Mouse (Mus musculus) layer of hippocampus, postnatal 36 days (tissue): ENCODE measurements at regions not wholly inside any gene's neighbourhood (a gene's known extent, or its start where the extent isn't known, plus 50 kb on each side); places are given as distances from the start of the nearest gene placed in this dataset.

Experiments
- DNase-seq, 2 experiments: peaks; one replicate each; pipeline ENCODE4 v3.0.0; 2022

- no peak for DNase-seq
These were observed 369.4 kb upstream of the Igbp1b start for GRCm38 (mm10) chr6:139027696-139028095.

- DNase-seq, result no peak
These were observed 356.2 kb upstream of the Igbp1b start for GRCm38 (mm10) chr6:139014526-139014925.

- DNase-seq, result no peak
These were observed 352.2 kb upstream of the Igbp1b start for GRCm38 (mm10) chr6:139010501-139010900.
